Mouse (Mus musculus) midbrain, embryonic 12.5 days (tissue): Measurements from ENCODE around the gene Vgll4. TPM values are rescaled to one million over a fixed set of nuclear protein-coding genes. Genes with fewer than 3 reads are reported as not detected.
A peak's percentile ranks its signal among the peaks of the same experiment; 100 is the strongest.
"Not testable (repeated sequence)": the region's sequence is repeated elsewhere in the genome, so short reads cannot be mapped to it uniquely, and the experiment has no call there.

ENCODE experiments used
- ATAC-seq: fragments of 200-750 bp; cut with Nextera tagmentation; 2 replicates; pipeline ENCODE4 v1.8.0; 2017; ENCODE audit warnings: low read depth, moderate TSS enrichment, moderate library complexity; ENCODE audit not compliant: low FRiP score
- H3K27ac ChIP-seq: fragments of 300-500 bp; sonication (generic); replicated peaks from 2 replicates; pipeline ENCODE4 v1.5.1; 2016; ENCODE audit warnings: mild to moderate bottlenecking
- H3K27me3 ChIP-seq: fragments of 300-500 bp; sonication (generic); 2 replicates; pipeline ENCODE4 v1.6.1; 2016; ENCODE audit warnings: mild to moderate bottlenecking
- H3K36me3 ChIP-seq: fragments of 300-500 bp; sonication (generic); 2 replicates; pipeline ENCODE4 v1.6.1; 2016
- H3K4me1 ChIP-seq: fragments of 300-500 bp; sonication (generic); 2 replicates; pipeline ENCODE4 v1.6.1; 2016
- H3K4me2 ChIP-seq: fragments of 300-500 bp; sonication (generic); replicated peaks from 2 replicates; pipeline ENCODE4 v1.6.1; 2016; ENCODE audit warnings: mild to moderate bottlenecking, moderate library complexity
- H3K4me3 ChIP-seq: fragments of 300-500 bp; sonication (generic); 2 replicates; pipeline ENCODE4 v1.5.1; 2016; ENCODE audit warnings: mild to moderate bottlenecking
- H3K9ac ChIP-seq: fragments of 300-500 bp; sonication (generic); replicated peaks from 2 replicates; pipeline ENCODE4 v1.6.1; 2016; ENCODE audit warnings: mild to moderate bottlenecking, moderate library complexity
- H3K9me3 ChIP-seq: fragments of 300-500 bp; sonication (generic); 2 replicates; pipeline ENCODE4 v1.6.1; 2016; ENCODE audit warnings: mild to moderate bottlenecking
- WGBS: fragments of 180-500 bp; shearing (Covaris S2); methylation state at CpG from one replicate; pipeline ENCODE4 v1.1.7; 2016; 5-methylcytosine and 5-hydroxymethylcytosine counted together
- polyA plus RNA-seq: library from polyadenylated mRNA; unstranded; fragments of >200 nt; fragmentation: Nextera tagmentation; extraction: Ambion mirVana; gene quantifications from 2 replicates; pipeline ENCODE4 v1.2.1, GENCODE M21; 2016

Vgll4 gene
- polyA plus RNA-seq, 1 experiment from 2014 or later, result 85.6 TPM

DNA sequence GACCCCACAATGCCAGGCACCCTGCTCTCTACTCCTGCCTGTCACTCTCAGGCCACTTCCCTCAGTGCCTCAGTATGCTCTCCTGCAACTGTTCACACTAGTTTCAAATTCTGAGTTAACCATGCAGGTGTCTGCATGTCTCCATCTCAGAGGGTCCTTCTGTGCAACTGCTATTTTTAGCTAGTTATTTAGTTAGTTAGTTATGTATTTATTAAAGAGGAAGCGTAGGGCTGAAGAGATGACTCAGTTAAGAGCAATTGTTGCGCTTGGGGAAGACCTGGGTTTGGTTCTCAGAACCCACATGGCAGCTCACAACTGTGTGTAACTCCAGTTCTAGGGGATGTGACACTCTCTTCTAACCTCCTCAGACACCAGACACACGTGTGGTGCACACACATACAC lies 36.8 kb downstream of the Vgll4 start:
- Histone ChIP-seq H3K9me3 (no peaks in the 10 kb centered on the region), H3K4me2 (no peak overlapping the region), H3K27ac (no peak overlapping the region), H3K4me3 (no peak overlapping the region), H3K36me3 (no peaks in the 10 kb centered on the region), H3K9ac (no peak overlapping the region), H3K4me1 (peaks cover 14% of the 10 kb centered on the region), H3K27me3 (no peaks in the 10 kb centered on the region)
- 86% methylated on average over 3 of the region's 3 CpGs for WGBS
- no peak for ATAC-seq

DNA sequence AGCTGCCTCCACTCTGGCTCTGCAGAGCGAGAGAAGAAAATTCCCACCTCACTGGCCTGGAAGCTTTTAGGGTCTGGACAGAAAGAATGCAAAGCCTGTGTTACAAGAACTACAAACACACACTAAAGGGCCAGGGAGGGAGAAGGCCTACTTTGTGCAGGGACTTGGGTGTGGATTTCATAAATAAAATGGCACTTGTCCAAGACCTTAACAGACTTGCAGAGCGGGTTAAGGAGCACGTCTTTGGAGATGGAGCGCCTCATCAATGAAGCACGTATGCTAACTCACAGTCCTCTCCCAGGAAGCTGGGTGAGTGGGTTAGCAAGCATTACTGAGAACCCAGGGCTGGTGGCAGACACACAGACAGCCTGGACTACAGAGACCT lies 37.7 kb downstream of the Vgll4 start:
- Histone ChIP-seq H3K9ac (no peak overlapping the region), H3K4me3 (no peak overlapping the region), H3K27ac (no peak overlapping the region), H3K36me3 (no peaks in the 10 kb centered on the region), H3K9me3 (0 out of 2 replicates have a peak, but pooled peaks cover 1% of the 10 kb centered on the region), H3K4me1 (peaks cover 14% of the 10 kb centered on the region), H3K4me2 (no peak overlapping the region), H3K27me3 (no peaks in the 10 kb centered on the region)
- ATAC-seq, result no peak
- 89% methylated on average over 5 of the region's 5 CpGs for WGBS

DNA sequence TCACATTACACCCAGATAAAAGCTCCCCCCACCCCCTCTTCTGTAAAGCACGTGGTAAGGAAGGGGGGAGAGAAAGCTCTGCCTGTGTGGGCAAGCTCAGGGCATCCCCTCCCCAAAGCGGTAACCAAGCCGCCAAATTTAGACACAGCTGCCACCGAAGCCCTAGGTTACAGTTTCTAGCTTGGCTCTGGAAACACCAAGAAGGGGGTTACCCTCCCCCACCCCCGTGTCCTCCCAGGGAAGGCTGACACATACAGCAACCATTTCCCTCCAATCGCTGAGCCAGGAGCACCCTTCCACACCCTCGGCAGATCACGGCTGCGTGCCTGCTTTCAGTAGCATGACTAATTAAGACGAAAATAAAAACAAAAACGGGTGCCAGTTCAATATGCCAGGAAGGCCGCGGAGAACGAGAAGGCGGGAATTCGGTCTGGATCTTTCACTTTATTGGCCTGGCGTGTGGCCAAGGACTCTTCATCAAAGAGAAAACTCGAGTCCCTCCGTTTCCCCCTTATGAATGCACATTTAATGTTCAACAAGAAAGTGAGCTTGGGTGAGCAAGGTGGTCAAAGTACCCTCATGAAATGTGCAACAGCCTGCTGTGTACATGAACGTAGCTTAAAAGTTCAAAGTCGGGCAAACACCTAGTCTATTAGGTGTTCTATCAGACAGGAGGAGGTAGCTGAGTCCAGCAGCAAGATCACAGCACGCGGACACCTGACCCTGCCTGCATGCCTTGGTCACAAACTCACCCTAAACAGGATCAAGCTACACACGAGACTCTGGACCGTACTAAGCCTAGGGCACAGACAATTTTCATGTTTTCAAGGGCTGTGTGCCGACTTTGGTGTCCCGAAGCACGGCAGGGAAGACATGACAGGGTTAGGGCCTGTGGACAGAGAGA lies 38.3 kb downstream of the Vgll4 start:
- 74% methylated on average over 28 of the region's 28 CpGs for WGBS
- Histone ChIP-seq H3K27me3 (no peaks in the 10 kb centered on the region), H3K9me3 (0 out of 2 replicates have a peak, but pooled peaks cover 5% of the 10 kb centered on the region), H3K27ac (no peak overlapping the region), H3K4me1 (peaks cover 14% of the 10 kb centered on the region), H3K4me2 (no peak overlapping the region), H3K36me3 (no peaks in the 10 kb centered on the region), H3K4me3 (no peak overlapping the region), H3K9ac (no peak overlapping the region)
- ATAC-seq, result peak; percentile 25; the same call in 1 of the 2 replicates

DNA sequence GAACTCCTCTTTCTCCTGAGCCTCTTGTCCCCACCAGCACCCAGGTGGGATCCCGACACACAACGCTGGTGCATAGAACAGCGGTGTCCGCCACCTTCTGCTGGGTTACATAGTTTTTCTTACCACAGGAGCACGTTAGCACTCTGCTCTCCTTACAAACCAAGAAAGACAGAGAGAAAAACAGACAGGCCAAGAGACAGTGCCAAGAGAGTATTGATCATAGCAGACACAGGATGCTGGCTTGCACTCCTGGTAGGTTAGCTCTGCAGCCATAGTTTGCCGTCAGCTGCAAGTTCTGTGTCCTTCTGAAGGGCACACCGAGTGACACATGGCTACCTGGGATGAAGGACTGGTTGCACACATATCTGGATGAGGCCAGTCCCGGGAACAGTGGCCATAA lies 39.1 kb downstream of the Vgll4 start:
- whole genome bisulfite sequencing, result 89% methylated on average over 8 of the region's 8 CpGs
- no peak overlapping the region for H3K9ac ChIP-seq
- no peak for ATAC-seq
- H3K4me2 ChIP-seq, result no peak overlapping the region
- H3K27ac ChIP-seq, result no peak overlapping the region
- peaks cover 14% of the 10 kb centered on the region for H3K4me1 ChIP-seq
- no peak overlapping the region for H3K4me3 ChIP-seq
- no peaks in the 10 kb centered on the region for H3K27me3 ChIP-seq
- no peaks in the 10 kb centered on the region for H3K36me3 ChIP-seq
- 0 out of 2 replicates have a peak, but pooled peaks cover 5% of the 10 kb centered on the region for H3K9me3 ChIP-seq

DNA sequence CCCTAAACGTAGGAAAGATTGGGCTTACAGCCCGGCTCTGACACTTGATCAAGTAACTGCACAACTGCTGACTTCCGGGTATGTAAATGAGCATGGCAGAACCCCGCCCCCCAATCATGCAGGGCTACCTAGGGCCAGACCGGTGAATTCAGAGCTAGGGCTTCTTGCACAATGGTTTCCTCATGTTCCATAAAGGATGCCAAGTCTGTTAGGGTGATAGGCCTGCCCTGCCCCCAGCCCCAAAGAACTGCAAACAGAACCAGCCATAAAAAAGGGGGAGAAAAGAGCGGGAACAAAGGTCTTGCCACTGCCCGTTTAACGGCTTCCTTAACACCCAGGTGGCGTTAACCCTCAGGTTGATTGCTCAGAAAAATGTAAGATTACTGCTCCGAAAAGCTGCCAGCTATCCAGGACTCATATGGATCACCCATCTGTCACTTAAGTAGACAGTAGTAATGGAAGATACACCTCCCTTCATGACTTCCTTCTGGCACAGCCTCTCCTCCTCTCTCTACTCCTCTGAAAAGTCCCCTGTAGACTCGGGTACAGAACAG lies 39.7 kb downstream of the Vgll4 start:
- H3K9ac ChIP-seq, result no peak overlapping the region
- H3K4me1 ChIP-seq, result peaks cover 14% of the 10 kb centered on the region
- H3K9me3 ChIP-seq, result 0 out of 2 replicates have a peak, but pooled peaks cover 5% of the 10 kb centered on the region
- H3K36me3 ChIP-seq, result no peaks in the 10 kb centered on the region
- H3K4me2 ChIP-seq, result no peak overlapping the region
- no peaks in the 10 kb centered on the region for H3K27me3 ChIP-seq
- no peak overlapping the region for H3K27ac ChIP-seq
- no peak overlapping the region for H3K4me3 ChIP-seq
- no peak for ATAC-seq
- WGBS, result 69% methylated on average over 11 of the region's 11 CpGs

DNA sequence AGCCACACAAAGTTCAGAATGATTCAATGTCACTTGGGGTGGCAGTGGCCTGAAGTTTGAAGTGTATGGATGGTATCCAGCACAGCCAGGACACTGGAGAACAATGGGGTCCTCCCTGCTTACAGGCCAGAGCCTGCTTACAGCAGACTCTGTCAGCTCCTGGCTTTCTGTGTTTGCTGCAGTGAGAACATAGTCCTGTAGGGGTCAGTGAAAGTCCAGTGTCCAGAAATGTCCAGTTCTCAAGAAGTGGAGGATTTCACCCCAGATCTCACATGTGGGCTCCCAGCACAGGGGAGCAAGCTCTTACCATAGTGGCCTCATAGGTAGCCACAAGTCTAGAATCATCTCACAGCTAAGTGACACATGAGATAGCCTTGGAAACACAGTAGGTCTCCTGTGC lies 40.4 kb downstream of the Vgll4 start:
- peak; percentile 48; the same call in 1 of the 2 replicates for ATAC-seq
- no peaks in the 10 kb centered on the region for H3K36me3 ChIP-seq
- H3K4me2 ChIP-seq, result no peak overlapping the region
- no peaks in the 10 kb centered on the region for H3K27me3 ChIP-seq
- peaks cover 14% of the 10 kb centered on the region for H3K4me1 ChIP-seq
- no peak overlapping the region for H3K4me3 ChIP-seq
- 0 out of 2 replicates have a peak, but pooled peaks cover 5% of the 10 kb centered on the region for H3K9me3 ChIP-seq
- no peak overlapping the region for H3K9ac ChIP-seq
- no peak overlapping the region for H3K27ac ChIP-seq

DNA sequence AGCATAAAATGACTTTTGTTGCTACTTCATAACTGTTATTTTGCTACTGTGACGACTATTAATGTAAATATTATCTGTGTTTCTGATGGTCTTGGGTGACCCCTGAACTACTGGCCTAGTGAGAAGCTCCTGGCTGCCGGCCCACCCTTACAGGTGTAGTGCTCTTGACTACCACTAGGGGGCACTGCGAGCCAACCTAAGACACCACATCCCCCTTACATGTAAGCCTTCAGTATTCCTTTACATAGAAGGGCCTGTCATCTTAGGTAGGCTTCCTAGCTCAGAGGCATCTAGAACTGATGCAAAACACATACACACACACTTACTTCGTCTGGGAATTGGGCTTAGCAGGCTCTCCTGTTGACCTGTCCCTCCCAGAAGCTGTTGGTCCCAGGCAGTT lies 41.3 kb downstream of the Vgll4 start:
- H3K4me2 ChIP-seq, result no peak overlapping the region
- H3K4me1 ChIP-seq, result peaks cover 14% of the 10 kb centered on the region
- no peaks in the 10 kb centered on the region for H3K27me3 ChIP-seq
- 0 out of 2 replicates have a peak, but pooled peaks cover 5% of the 10 kb centered on the region for H3K9me3 ChIP-seq
- 0 out of 2 replicates have a peak, but pooled peaks have one; percentile 32 for ATAC-seq
- no peaks in the 10 kb centered on the region for H3K36me3 ChIP-seq
- H3K9ac ChIP-seq, result no peak overlapping the region
- H3K27ac ChIP-seq, result no peak overlapping the region
- 8% methylated on average over 4 of the region's 4 CpGs for WGBS
- no peak overlapping the region for H3K4me3 ChIP-seq

DNA sequence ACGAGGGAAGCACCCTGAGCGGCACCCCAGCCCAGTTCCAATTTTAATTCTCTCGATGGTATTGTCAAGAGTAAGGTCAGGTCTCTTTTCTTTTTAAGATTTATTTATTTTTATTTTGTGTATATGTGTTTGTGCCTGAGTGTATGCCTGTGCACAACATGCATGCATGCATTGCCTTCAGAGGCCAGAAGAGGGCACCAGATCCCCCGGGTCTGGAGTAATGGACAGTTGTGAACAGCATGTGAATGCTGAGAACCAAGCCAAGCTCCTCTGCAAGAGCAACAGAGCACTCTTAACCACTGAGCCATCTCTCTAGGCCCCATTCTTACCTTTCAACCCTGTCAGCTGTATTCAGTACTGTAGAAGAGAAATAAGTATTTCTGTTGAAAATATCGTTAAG lies 42.4 kb downstream of the Vgll4 start:
- H3K9ac ChIP-seq, result no peak overlapping the region
- H3K36me3 ChIP-seq, result no peaks in the 10 kb centered on the region
- H3K27ac ChIP-seq, result no peak overlapping the region
- ATAC-seq, result no peak
- peaks cover 14% of the 10 kb centered on the region for H3K4me1 ChIP-seq
- no peak overlapping the region for H3K4me3 ChIP-seq
- H3K9me3 ChIP-seq, result 0 out of 2 replicates have a peak, but pooled peaks cover 5% of the 10 kb centered on the region
- no peaks in the 10 kb centered on the region for H3K27me3 ChIP-seq
- H3K4me2 ChIP-seq, result no peak overlapping the region
- 90% methylated on average over 5 of the region's 5 CpGs for WGBS

DNA sequence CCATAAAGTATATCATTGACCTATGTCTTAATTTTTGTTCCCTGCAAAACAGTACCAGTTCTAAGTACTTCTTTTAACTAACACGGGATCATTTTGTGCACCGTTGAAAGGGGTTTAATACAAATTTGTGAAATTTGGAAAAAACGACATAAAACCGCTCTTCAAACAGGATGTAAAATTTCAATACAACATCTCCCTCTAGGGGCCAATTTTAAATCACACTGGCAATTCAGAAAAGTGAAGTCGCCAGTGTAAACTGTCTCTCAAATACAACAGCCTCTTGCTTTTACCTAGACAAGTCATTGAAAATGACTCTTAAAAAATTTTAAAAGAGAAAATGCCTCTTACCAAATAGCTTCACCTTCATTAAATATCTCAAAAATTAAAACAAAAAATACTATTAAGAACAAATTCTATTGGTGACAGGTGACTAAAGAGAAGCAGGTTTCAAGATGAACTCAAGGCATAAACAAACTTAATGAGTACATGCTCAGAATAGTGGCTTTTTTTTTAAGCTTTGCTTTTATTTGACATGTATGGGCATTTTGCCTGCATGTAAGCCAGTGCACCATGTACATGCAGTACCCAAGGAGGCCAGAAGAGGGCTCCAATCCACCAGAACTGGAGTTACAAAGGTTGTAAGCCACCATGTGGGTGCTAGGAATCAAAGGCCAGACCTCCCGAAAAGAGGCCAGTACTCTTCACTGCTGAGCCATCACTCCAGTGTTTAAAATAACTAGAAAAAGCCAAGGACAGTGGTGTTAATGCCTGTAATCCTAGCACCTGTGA lies 43.2 kb downstream of the Vgll4 start:
- no peak for ATAC-seq
- Histone ChIP-seq H3K9me3 (0 out of 2 replicates have a peak, but pooled peaks cover 5% of the 10 kb centered on the region), H3K4me2 (no peak overlapping the region), H3K4me3 (no peak overlapping the region), H3K27me3 (no peaks in the 10 kb centered on the region), H3K4me1 (peaks cover 13% of the 10 kb centered on the region), H3K9ac (no peak overlapping the region), H3K36me3 (no peaks in the 10 kb centered on the region), H3K27ac (no peak overlapping the region)
- WGBS, result 39% methylated on average over 6 of the region's 6 CpGs

DNA sequence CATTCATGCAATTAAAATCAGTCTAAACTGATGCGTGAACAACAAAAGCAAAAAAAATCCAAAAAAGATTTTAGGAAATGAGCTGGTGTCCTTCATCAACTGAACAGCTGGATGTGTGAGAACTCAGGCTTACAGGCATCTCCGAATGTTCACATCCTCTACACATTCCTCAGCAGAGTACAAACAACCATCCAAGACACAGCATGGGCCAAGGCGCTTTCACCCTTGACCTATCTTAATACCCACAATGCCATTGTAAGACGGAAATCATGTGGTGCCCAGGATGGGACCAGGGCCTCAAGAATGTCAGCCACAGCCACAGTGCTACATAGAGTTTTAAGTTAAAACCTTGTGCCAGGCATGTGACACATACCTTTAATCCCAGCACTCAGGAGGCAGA lies 44.6 kb downstream of the Vgll4 start:
- Histone ChIP-seq H3K4me3 (no peak overlapping the region), H3K4me2 (no peak overlapping the region), H3K9me3 (0 out of 2 replicates have a peak, but pooled peaks cover 5% of the 10 kb centered on the region), H3K27ac (no peak overlapping the region), H3K27me3 (no peaks in the 10 kb centered on the region), H3K4me1 (peaks cover 10% of the 10 kb centered on the region; the same call in 1 of the 2 replicates), H3K9ac (no peak overlapping the region), H3K36me3 (no peaks in the 10 kb centered on the region)
- 83% methylated on average over 4 of the region's 4 CpGs for WGBS
- ATAC-seq, result no peak

DNA sequence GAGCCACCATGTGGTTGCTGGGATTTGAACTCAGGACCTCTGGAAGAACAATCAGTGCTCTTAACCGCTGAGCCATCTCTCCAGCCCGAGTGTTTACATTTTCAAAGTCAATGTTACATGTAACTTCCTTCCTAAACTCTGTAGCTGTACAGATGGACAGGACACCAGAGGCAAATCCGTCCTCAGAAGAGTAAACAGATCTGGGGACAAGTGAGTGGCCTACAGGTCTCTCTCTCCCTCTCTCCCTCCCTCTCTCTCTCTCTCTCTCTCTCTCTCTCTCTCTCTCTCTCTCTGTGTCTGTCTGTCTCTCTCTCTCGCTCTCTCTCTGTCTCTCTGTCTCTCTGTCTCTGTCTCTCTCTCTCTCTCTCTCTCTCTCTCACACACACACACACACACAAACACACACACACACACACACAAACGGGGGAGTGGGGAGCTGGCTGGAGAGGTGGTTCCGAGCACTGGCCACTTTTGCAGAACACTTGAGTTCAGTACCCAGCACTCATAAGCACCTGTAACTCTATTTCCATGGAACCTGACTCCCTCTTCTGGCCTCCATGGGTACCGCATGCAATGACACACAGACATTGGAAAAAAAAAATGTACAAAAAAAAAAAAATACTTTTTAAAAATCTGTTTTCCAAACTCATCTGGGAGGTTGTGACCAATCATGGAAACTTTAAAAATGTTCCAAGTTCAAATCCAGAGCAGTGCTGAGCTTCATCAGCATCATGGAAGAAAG lies 47.3 kb downstream of the Vgll4 start:
- WGBS, result 71% methylated on average over 7 of the region's 7 CpGs
- H3K4me1 ChIP-seq, result peaks cover 29% of the 10 kb centered on the region
- H3K4me3 ChIP-seq, H3K27me3 ChIP-seq, H3K27ac ChIP-seq, ATAC-seq, H3K9me3 ChIP-seq, H3K36me3 ChIP-seq, H3K9ac ChIP-seq, H3K4me2 ChIP-seq: not testable (repeated sequence)
